Mouse (Mus musculus): Measurements from ENCODE around the gene Spz1. TPM values are rescaled to one million over a fixed set of nuclear protein-coding genes. Genes with fewer than 3 reads are reported as not detected.

Spz1 gene
- polyA plus RNA-seq, 1 experiment from 2014 or later: not detected

Other genes starting within 250 kb of the Spz1 start
- gene Dhfr, start 221.4 kb downstream of the Spz1 start, polyA plus RNA-seq (2014; fragmentation: Nextera tagmentation; extraction: Ambion mirVana): 25.3 and 25.8 TPM in 2 replicates
- gene Msh3, start 221.2 kb downstream of the Spz1 start, polyA plus RNA-seq (2014; fragmentation: Nextera tagmentation; extraction: Ambion mirVana): 35.3 and 41.2 TPM in 2 replicates
- 0.11 and 0.15 TPM in 2 replicates for gene Ankrd34b, start 150.3 kb downstream of the Spz1 start, polyA plus RNA-seq (2014; fragmentation: Nextera tagmentation; extraction: Ambion mirVana)
- 0.18 TPM in 1 of 2 replicates, not detected in the other for gene Fam151b, start 92.2 kb downstream of the Spz1 start, polyA plus RNA-seq (2014; fragmentation: Nextera tagmentation; extraction: Ambion mirVana)
- 13.4 and 16.5 TPM in 2 replicates for gene Zfyve16, start 45.3 kb downstream of the Spz1 start, polyA plus RNA-seq (2014; fragmentation: Nextera tagmentation; extraction: Ambion mirVana)
- gene Serinc5, start 34.9 kb upstream of the Spz1 start, polyA plus RNA-seq (2014; fragmentation: Nextera tagmentation; extraction: Ambion mirVana): 9.0 and 9.7 TPM in 2 replicates
- gene Thbs4, start 218.6 kb upstream of the Spz1 start, polyA plus RNA-seq (2014; fragmentation: Nextera tagmentation; extraction: Ambion mirVana): 1.6 and 1.8 TPM in 2 replicates